Mouse (Mus musculus): ENCODE measurements around the gene St3gal5. TPM values are rescaled to one million over a fixed set of nuclear protein-coding genes. Genes with fewer than 3 reads are reported as not detected.

Gene St3gal5
- polyA plus RNA-seq, 1 experiment = 28.1 TPM

GRCm38 (mm10) chr6:72197515-72197914 lies 100.1 kb downstream of the St3gal5 start:
- Histone ChIP-seq H3K9me3 (replicated peaks; ENCODE audit: control insufficient read depth, insufficient read depth, low read length, poor library complexity, severe bottlenecking) (no peaks in the 10 kb centered on the region), H3K27me3 (ENCODE audit: control insufficient read depth, insufficient read depth, low read length, poor library complexity, severe bottlenecking) (no peaks in the 10 kb centered on the region)
- TF ChIP-seq EP300 (IDR thresholded peaks at IDR 0.05; ENCODE audit: insufficient read depth, low read depth, low read length) (no peak), CTCF (IDR thresholded peaks at IDR 0.05; ENCODE audit: low read depth, low read length) (no peak), POLR2A (IDR thresholded peaks at IDR 0.05; ENCODE audit: insufficient read depth, low read length) (no peak)

GRCm38 (mm10) chr6:72200595-72201256 lies 103.3 kb downstream of the St3gal5 start:
- Histone ChIP-seq H3K9me3 (replicated peaks; ENCODE audit: control insufficient read depth, insufficient read depth, low read length, poor library complexity, severe bottlenecking) (no peaks in the 10 kb centered on the region), H3K27ac (ENCODE audit: insufficient read depth, low read length) (no peak overlapping the region), H3K4me3 (ENCODE audit: low read depth, low read length) (no peak overlapping the region), H3K36me3 (ENCODE audit: control insufficient read depth, insufficient read depth, low read length, poor library complexity, severe bottlenecking) (no peaks in the 10 kb centered on the region), H3K27me3 (ENCODE audit: control insufficient read depth, insufficient read depth, low read length, poor library complexity, severe bottlenecking) (no peaks in the 10 kb centered on the region), H3K9ac (ENCODE audit: low read depth, poor library complexity, severe bottlenecking) (no peak overlapping the region), H3K4me1 (ENCODE audit: control insufficient read depth, insufficient read depth, low read length) (no peaks in the 10 kb centered on the region)
- no peak for TF ChIP-seq POLR2A (IDR thresholded peaks at IDR 0.05; ENCODE audit: insufficient read depth, low read length)

More at GRCm38 (mm10) chr6:72197515-72197914, 100.1 kb downstream of the St3gal5 start:
- Histone ChIP-seq H3K36me3 (ENCODE audit: control insufficient read depth, insufficient read depth, low read length, poor library complexity, severe bottlenecking) (no peaks in the 10 kb centered on the region), H3K27ac (ENCODE audit: insufficient read depth, low read length) (no peak overlapping the region), H3K4me3 (ENCODE audit: low read depth, low read length) (no peak overlapping the region), H3K4me1 (ENCODE audit: control insufficient read depth, insufficient read depth, low read length) (no peaks in the 10 kb centered on the region), H3K9ac (ENCODE audit: low read depth, poor library complexity, severe bottlenecking) (no peak overlapping the region)

DNA sequence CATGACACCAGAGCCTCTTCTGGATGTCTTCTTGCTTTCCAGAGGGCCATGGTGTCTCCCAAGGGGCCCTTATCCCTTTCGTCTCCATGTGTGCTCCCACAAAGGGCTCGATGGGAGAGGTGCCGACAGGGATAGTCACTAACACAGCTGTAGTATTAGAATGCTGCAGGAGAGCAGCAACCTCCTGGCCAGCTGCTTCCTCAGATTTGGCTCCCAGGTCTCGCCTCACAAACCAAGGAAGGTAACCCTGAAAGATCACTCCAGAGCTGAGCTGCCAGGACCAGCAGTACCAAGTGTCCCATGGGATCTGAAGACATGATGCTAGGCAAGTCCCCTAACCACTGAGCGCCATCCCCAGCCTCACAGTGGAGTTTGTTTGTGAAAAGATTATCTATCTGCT lies 105.3 kb downstream of the St3gal5 start:
- no peaks in the 10 kb centered on the region for H3K27me3 ChIP-seq (ENCODE audit: control insufficient read depth, insufficient read depth, low read length, poor library complexity, severe bottlenecking)
- H3K9ac ChIP-seq (ENCODE audit: low read depth, poor library complexity, severe bottlenecking) = no peak overlapping the region
- no peaks in the 10 kb centered on the region for H3K9me3 ChIP-seq (replicated peaks; ENCODE audit: control insufficient read depth, insufficient read depth, low read length, poor library complexity, severe bottlenecking)
- TF ChIP-seq POLR2A (IDR thresholded peaks at IDR 0.05; ENCODE audit: insufficient read depth, low read length) (no peak), EP300 (IDR thresholded peaks at IDR 0.05; ENCODE audit: insufficient read depth, low read depth, low read length) (no peak), CTCF (IDR thresholded peaks at IDR 0.05; ENCODE audit: low read depth, low read length) (no peak)
- no peak overlapping the region for H3K27ac ChIP-seq (ENCODE audit: insufficient read depth, low read length)
- H3K4me3 ChIP-seq (ENCODE audit: low read depth, low read length) = no peak overlapping the region
- H3K36me3 ChIP-seq (ENCODE audit: control insufficient read depth, insufficient read depth, low read length, poor library complexity, severe bottlenecking) = no peaks in the 10 kb centered on the region
- H3K4me1 ChIP-seq (ENCODE audit: control insufficient read depth, insufficient read depth, low read length) = no peaks in the 10 kb centered on the region

GRCm38 (mm10) chr6:72203279-72203678 lies 105.9 kb downstream of the St3gal5 start:
- TF ChIP-seq POLR2A (IDR thresholded peaks at IDR 0.05; ENCODE audit: insufficient read depth, low read length) = no peak
- TF ChIP-seq CTCF (IDR thresholded peaks at IDR 0.05; ENCODE audit: low read depth, low read length) = no peak
- TF ChIP-seq EP300 (IDR thresholded peaks at IDR 0.05; ENCODE audit: insufficient read depth, low read depth, low read length) = no peak
- Histone ChIP-seq H3K4me1 (ENCODE audit: control insufficient read depth, insufficient read depth, low read length) (no peaks in the 10 kb centered on the region), H3K9me3 (replicated peaks; ENCODE audit: control insufficient read depth, insufficient read depth, low read length, poor library complexity, severe bottlenecking) (no peaks in the 10 kb centered on the region), H3K9ac (ENCODE audit: low read depth, poor library complexity, severe bottlenecking) (no peak overlapping the region), H3K4me3 (ENCODE audit: low read depth, low read length) (no peak overlapping the region), H3K27ac (ENCODE audit: insufficient read depth, low read length) (no peak overlapping the region), H3K36me3 (ENCODE audit: control insufficient read depth, insufficient read depth, low read length, poor library complexity, severe bottlenecking) (no peaks in the 10 kb centered on the region), H3K27me3 (ENCODE audit: control insufficient read depth, insufficient read depth, low read length, poor library complexity, severe bottlenecking) (no peaks in the 10 kb centered on the region)

Other genes starting within 250 kb of the St3gal5 start
- 141 and 155 TPM in 2 replicates for gene Ptcd3, start 188.8 kb upstream of the St3gal5 start, polyA plus RNA-seq (2011; ENCODE audit: insufficient read depth, insufficient read length, low read depth, missing spikeins)
- gene Polr1a, start 188.5 kb upstream of the St3gal5 start, polyA plus RNA-seq (2011; ENCODE audit: insufficient read depth, insufficient read length, low read depth, missing spikeins) = 65.4 and 68.0 TPM in 2 replicates
- gene Atoh8, start 138.0 kb downstream of the St3gal5 start, polyA plus RNA-seq (2011; ENCODE audit: insufficient read depth, insufficient read length, low read depth, missing spikeins) = not detected in 2 replicates
- gene Sftpb, start 207.0 kb downstream of the St3gal5 start, polyA plus RNA-seq (2011; ENCODE audit: insufficient read depth, insufficient read length, low read depth, missing spikeins) = not detected in 2 replicates
- gene Usp39, start 247.6 kb downstream of the St3gal5 start, polyA plus RNA-seq (2011; ENCODE audit: insufficient read depth, insufficient read length, low read depth, missing spikeins) = 72.5 and 76.5 TPM in 2 replicates
- gene 0610030E20Rik, start 249.7 kb downstream of the St3gal5 start, polyA plus RNA-seq (2011; ENCODE audit: insufficient read depth, insufficient read length, low read depth, missing spikeins) = 18.1 and 18.4 TPM in 2 replicates